Mouse (Mus musculus) kidney, embryonic 16.5 days (tissue): ENCODE results near the gene Ccdc33. TPM values are rescaled to one million over a fixed set of nuclear protein-coding genes. Genes with fewer than 3 reads are reported as not detected.
A peak's percentile ranks its signal among the peaks of the same experiment; 100 is the strongest.

Source experiments
- ATAC-seq: fragments of 200-750 bp; cut with Nextera tagmentation; 2 replicates; pipeline ENCODE4 v1.8.0; 2017; ENCODE audit warnings: moderate TSS enrichment; ENCODE audit not compliant: low FRiP score, low TSS enrichment
- H3K27ac ChIP-seq: fragments of 300-500 bp; sonication (generic); 2 replicates; pipeline ENCODE4 v1.5.1; 2014; ENCODE audit warnings: low read length
- H3K27me3 ChIP-seq: fragments of 300-500 bp; sonication (generic); 2 replicates; pipeline ENCODE4 v1.6.1; 2014; ENCODE audit warnings: low read length, control low read depth, mixed read lengths; ENCODE audit not compliant: insufficient read depth
- H3K36me3 ChIP-seq: fragments of 300-500 bp; sonication (generic); 2 replicates; pipeline ENCODE4 v1.6.1; 2014; ENCODE audit warnings: low read length, control low read depth, mixed read lengths; ENCODE audit not compliant: insufficient read depth
- H3K4me1 ChIP-seq: fragments of 300-500 bp; sonication (generic); 2 replicates; pipeline ENCODE4 v1.6.1; 2014; ENCODE audit warnings: low read length, control low read depth, mixed read lengths; ENCODE audit not compliant: insufficient read depth
- H3K4me2 ChIP-seq: fragments of 300-500 bp; sonication (generic); replicated peaks from 2 replicates; pipeline ENCODE4 v1.6.1; 2014; ENCODE audit warnings: low read depth, low read length
- H3K4me3 ChIP-seq: fragments of 300-500 bp; sonication (generic); 2 replicates; pipeline ENCODE4 v1.5.1; 2014; ENCODE audit warnings: mild to moderate bottlenecking, low read length
- H3K9ac ChIP-seq: fragments of 300-500 bp; sonication (generic); replicated peaks from 2 replicates; pipeline ENCODE4 v1.6.1; 2014; ENCODE audit warnings: low read length
- H3K9me3 ChIP-seq: fragments of 300-500 bp; sonication (generic); 2 replicates; pipeline ENCODE4 v1.6.1; 2016; ENCODE audit warnings: low read length, control low read depth
- WGBS: fragments of 180-500 bp; shearing (Covaris S2); extraction: QIAGEN DNeasy Blood & Tissue Kit; methylation state at CpG from one replicate; pipeline ENCODE4 v1.1.7; 2014; 5-methylcytosine and 5-hydroxymethylcytosine counted together
- polyA plus RNA-seq: library from polyadenylated mRNA; unstranded; fragments of >200 nt; fragmentation: Nextera tagmentation; extraction: Ambion mirVana; gene quantifications from 2 replicates; pipeline ENCODE4 v1.2.1, GENCODE M21; 2015

Ccdc33 gene
- polyA plus RNA-seq, 1 experiment from 2014 or later = 0.21 TPM

GRCm38 (mm10) chr9:58114019-58114418 is 4.6 kb downstream of the Ccdc33 start:
- Histone ChIP-seq H3K4me2 (no peak overlapping the region; the same call in 1 of the 2 replicates), H3K4me3 (no peak overlapping the region; the same call in 1 of the 2 replicates), H3K27ac (peak overlapping the region; percentile 37; the same call in 1 of the 2 replicates), H3K9ac (0 out of 2 replicates have a peak overlapping the region, but pooled peaks have one; percentile 28), H3K27me3 (no peaks in the 10 kb centered on the region), H3K4me1 (peaks cover 49% of the 10 kb centered on the region), H3K9me3 (no peaks in the 10 kb centered on the region), H3K36me3 (no peaks in the 10 kb centered on the region)
- 10% methylated on average over 9 of the region's 9 CpGs for WGBS
- ATAC-seq = no peak

GRCm38 (mm10) chr9:58113279-58113884 is 5.2 kb downstream of the Ccdc33 start:
- H3K4me3 ChIP-seq = peak overlapping the region; percentile 24
- peak overlapping the region; percentile 49 for H3K9ac ChIP-seq
- 3% methylated on average over 22 of the region's 22 CpGs for WGBS
- no peaks in the 10 kb centered on the region for H3K27me3 ChIP-seq
- peak overlapping the region; percentile 48 for H3K4me2 ChIP-seq
- no peaks in the 10 kb centered on the region for H3K9me3 ChIP-seq
- ATAC-seq = peak; percentile 14; the same call in 1 of the 2 replicates
- H3K4me1 ChIP-seq = peaks cover 49% of the 10 kb centered on the region
- peak overlapping the region; percentile 74 for H3K27ac ChIP-seq
- H3K36me3 ChIP-seq = no peaks in the 10 kb centered on the region

- peak overlapping the region; percentile 48 for H3K4me2 ChIP-seq
- H3K4me3 ChIP-seq = peak overlapping the region; percentile 24
- H3K27ac ChIP-seq = peak overlapping the region; percentile 74
- peak; percentile 9; the same call in 1 of the 2 replicates for ATAC-seq
- H3K36me3 ChIP-seq = no peaks in the 10 kb centered on the region
- no peaks in the 10 kb centered on the region for H3K27me3 ChIP-seq
- 6% methylated on average over 6 of the region's 6 CpGs for WGBS
- peaks cover 49% of the 10 kb centered on the region for H3K4me1 ChIP-seq
- H3K9ac ChIP-seq = peak overlapping the region; percentile 49; the same call in 1 of the 2 replicates
- H3K9me3 ChIP-seq = no peaks in the 10 kb centered on the region
Observed at GRCm38 (mm10) chr9:58112866-58113278, 5.8 kb downstream of the Ccdc33 start.

GRCm38 (mm10) chr9:58112321-58112751 is 6.3 kb downstream of the Ccdc33 start:
- H3K36me3 ChIP-seq = no peaks in the 10 kb centered on the region
- no peak overlapping the region for H3K27ac ChIP-seq
- no peak overlapping the region for H3K4me3 ChIP-seq
- H3K27me3 ChIP-seq = no peaks in the 10 kb centered on the region
- 15% methylated on average over 5 of the region's 6 CpGs for WGBS
- H3K9me3 ChIP-seq = no peaks in the 10 kb centered on the region
- H3K9ac ChIP-seq = peak overlapping the region; percentile 31; the same call in 1 of the 2 replicates
- ATAC-seq = 0 out of 2 replicates have a peak, but pooled peaks have one; percentile 14
- H3K4me2 ChIP-seq = no peak overlapping the region
- peaks cover 49% of the 10 kb centered on the region for H3K4me1 ChIP-seq

GRCm38 (mm10) chr9:58111431-58111830 is 7.2 kb downstream of the Ccdc33 start:
- H3K9me3 ChIP-seq = no peaks in the 10 kb centered on the region
- no peak overlapping the region for H3K27ac ChIP-seq
- WGBS = 58% methylated on average over 6 of the region's 6 CpGs
- no peak overlapping the region for H3K4me2 ChIP-seq
- H3K27me3 ChIP-seq = no peaks in the 10 kb centered on the region
- no peak for ATAC-seq
- H3K4me1 ChIP-seq = peaks cover 47% of the 10 kb centered on the region
- H3K9ac ChIP-seq = 0 out of 2 replicates have a peak overlapping the region, but pooled peaks have one; percentile 25
- no peak overlapping the region for H3K4me3 ChIP-seq
- H3K36me3 ChIP-seq = no peaks in the 10 kb centered on the region

- Histone ChIP-seq H3K27me3 (no peaks in the 10 kb centered on the region), H3K9me3 (no peaks in the 10 kb centered on the region), H3K4me3 (no peak overlapping the region), H3K9ac (no peak overlapping the region), H3K36me3 (no peaks in the 10 kb centered on the region), H3K27ac (no peak overlapping the region), H3K4me2 (no peak overlapping the region), H3K4me1 (peaks cover 41% of the 10 kb centered on the region)
- WGBS = 71% methylated on average over 5 of the region's 5 CpGs
- no peak for ATAC-seq
Observed at GRCm38 (mm10) chr9:58110787-58111186, 7.8 kb downstream of the Ccdc33 start.

- peaks cover 10% of the 10 kb centered on the region for H3K4me1 ChIP-seq
- H3K4me2 ChIP-seq = no peak overlapping the region
- ATAC-seq = no peak
- no peak overlapping the region for H3K4me3 ChIP-seq
- H3K27ac ChIP-seq = no peak overlapping the region
- no peaks in the 10 kb centered on the region for H3K9me3 ChIP-seq
- H3K36me3 ChIP-seq = no peaks in the 10 kb centered on the region
- 65% methylated on average over 5 of the region's 5 CpGs for WGBS
- no peak overlapping the region for H3K9ac ChIP-seq
- no peaks in the 10 kb centered on the region for H3K27me3 ChIP-seq
Observed at GRCm38 (mm10) chr9:58107494-58107893, 11.1 kb downstream of the Ccdc33 start.

- H3K27me3 ChIP-seq = no peaks in the 10 kb centered on the region
- H3K27ac ChIP-seq = no peak overlapping the region
- no peaks in the 10 kb centered on the region for H3K36me3 ChIP-seq
- no peak for ATAC-seq
- no peaks in the 10 kb centered on the region for H3K9me3 ChIP-seq
- H3K4me3 ChIP-seq = no peak overlapping the region
- no peak overlapping the region for H3K4me2 ChIP-seq
- no peak overlapping the region for H3K9ac ChIP-seq
- H3K4me1 ChIP-seq = no peaks in the 10 kb centered on the region
- 43% methylated on average over 15 of the region's 15 CpGs for WGBS
Observed at GRCm38 (mm10) chr9:58105595-58106169, 12.9 kb downstream of the Ccdc33 start.

- no peak for ATAC-seq
Observed at GRCm38 (mm10) chr9:58103647-58104046, 15.0 kb downstream of the Ccdc33 start.

GRCm38 (mm10) chr9:58102013-58102412 is 16.6 kb downstream of the Ccdc33 start:
- no peak overlapping the region for H3K9ac ChIP-seq
- no peaks in the 10 kb centered on the region for H3K27me3 ChIP-seq
- 0 out of 2 replicates have a peak, but pooled peaks cover 3% of the 10 kb centered on the region for H3K4me1 ChIP-seq
- 69% methylated on average over 4 of the region's 4 CpGs for WGBS
- no peaks in the 10 kb centered on the region for H3K9me3 ChIP-seq
- no peak overlapping the region for H3K27ac ChIP-seq
- no peak for ATAC-seq
- no peaks in the 10 kb centered on the region for H3K36me3 ChIP-seq
- no peak overlapping the region for H3K4me3 ChIP-seq
- H3K4me2 ChIP-seq = no peak overlapping the region

More at GRCm38 (mm10) chr9:58103647-58104046, 15.0 kb downstream of the Ccdc33 start:
- Histone ChIP-seq H3K4me2 (no peak overlapping the region), H3K9ac (no peak overlapping the region), H3K36me3 (no peaks in the 10 kb centered on the region), H3K27ac (no peak overlapping the region), H3K27me3 (no peaks in the 10 kb centered on the region), H3K4me3 (no peak overlapping the region), H3K4me1 (0 out of 2 replicates have a peak, but pooled peaks cover 3% of the 10 kb centered on the region), H3K9me3 (no peaks in the 10 kb centered on the region)
- 74% methylated on average over 6 of the region's 6 CpGs for WGBS
